Mouse (Mus musculus) testis, adult 2 months (tissue): ENCODE measurements around the gene Zfp593. TPM values are rescaled to one million over a fixed set of nuclear protein-coding genes. Genes with fewer than 3 reads are reported as not detected.
A peak's percentile ranks its signal among the peaks of the same experiment; 100 is the strongest.

Experiments
- H3K27ac ChIP-seq: fragments of 200-500 bp; 2 replicates; pipeline ENCODE4 v1.5.1; 2012; ENCODE audit warnings: low read depth, low read length; ENCODE audit not compliant: control insufficient read depth, insufficient read depth
- H3K27me3 ChIP-seq: fragments of 200-500 bp; 2 replicates; pipeline ENCODE4 v1.6.1; 2012; ENCODE audit warnings: mild to moderate bottlenecking, low read length, moderate library complexity; ENCODE audit not compliant: control insufficient read depth, insufficient read depth
- H3K36me3 ChIP-seq: fragments of 200-500 bp; 2 replicates; pipeline ENCODE4 v1.6.1; 2012; ENCODE audit warnings: mild to moderate bottlenecking, low read length; ENCODE audit not compliant: control insufficient read depth, insufficient read depth
- H3K4me1 ChIP-seq: fragments of 200-500 bp; 2 replicates; pipeline ENCODE4 v1.6.1; 2012; ENCODE audit warnings: low read length; ENCODE audit not compliant: control insufficient read depth, insufficient read depth
- H3K4me3 ChIP-seq: fragments of 200-500 bp; 2 replicates; pipeline ENCODE4 v1.5.1; 2012; ENCODE audit warnings: low read depth, mild to moderate bottlenecking, low read length, moderate library complexity, mixed read lengths; ENCODE audit not compliant: control insufficient read depth
- CTCF ChIP-seq: fragments of 200-500 bp; IDR thresholded peaks from 2 replicates; pipeline ENCODE4 v1.5.1; 2012; ENCODE audit warnings: low read depth, mild to moderate bottlenecking, inconsistent platforms, low read length, moderate library complexity; ENCODE audit not compliant: control insufficient read depth, insufficient read depth, insufficient replicate concordance
- POLR2A ChIP-seq: fragments of 200-500 bp; IDR thresholded peaks from 2 replicates; pipeline ENCODE4 v1.6.1; 2012; ENCODE audit warnings: low read depth, mild to moderate bottlenecking, inconsistent platforms, low read length, moderate library complexity; ENCODE audit not compliant: control insufficient read depth
- polyA plus RNA-seq: library from polyadenylated mRNA; depleted of rRNA; stranded (reverse); fragments of >200 nt; gene quantifications from 2 replicates; pipeline ENCODE4 v1.2.3, GENCODE M21; 2012

Zfp593 gene
- polyA plus RNA-seq, 1 experiment = 7.5 TPM

GRCm38 (mm10) chr4:134268102-134268655 is 22.8 kb upstream of the Zfp593 start:
- peak overlapping the region; percentile 65; the same call in 1 of the 2 replicates for H3K27ac ChIP-seq
- TF ChIP-seq POLR2A (peak; percentile 81), CTCF (no peak)
- no peaks in the 10 kb centered on the region for H3K27me3 ChIP-seq
- H3K4me3 ChIP-seq = peak overlapping the region; percentile 73
- peaks cover 5% of the 10 kb centered on the region for H3K4me1 ChIP-seq
- no peaks in the 10 kb centered on the region for H3K36me3 ChIP-seq

DNA sequence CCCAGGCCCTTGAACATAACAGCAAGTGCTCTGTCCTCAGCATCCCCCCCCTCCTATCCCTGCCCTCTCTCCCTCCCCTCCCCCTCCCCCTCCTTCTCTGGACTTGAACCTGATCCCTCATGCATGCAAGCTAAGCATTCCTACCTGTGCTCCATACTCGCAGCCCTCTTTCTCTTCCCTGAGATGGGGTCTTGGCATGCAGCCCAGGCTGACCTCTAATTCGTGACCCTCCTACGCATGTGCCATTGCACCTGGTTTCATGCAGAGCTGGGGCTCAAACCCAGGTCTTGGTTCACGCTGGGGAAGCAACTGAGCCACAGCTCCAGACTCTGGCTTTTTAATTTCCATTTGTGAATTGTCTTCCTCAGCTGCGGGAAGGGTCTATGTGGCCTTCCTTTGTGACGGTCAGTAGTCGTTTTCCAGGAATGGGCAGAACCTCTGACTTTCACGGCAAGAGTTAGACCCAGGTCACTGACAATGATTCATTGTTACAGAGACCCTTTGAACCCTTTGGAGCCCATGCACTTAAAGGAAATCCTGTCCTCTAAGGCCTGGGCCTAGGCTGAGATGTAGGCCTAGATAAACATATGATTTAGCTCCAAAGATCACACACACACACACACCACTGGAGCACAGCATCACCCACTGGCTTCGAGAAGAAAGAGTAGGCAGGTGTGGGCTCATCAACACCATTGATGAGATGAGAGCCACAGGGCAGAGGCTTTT is 20.6 kb upstream of the Zfp593 start:
- TF ChIP-seq CTCF (no peak), POLR2A (no peak)
- no peak overlapping the region for H3K4me3 ChIP-seq
- H3K4me1 ChIP-seq = peaks cover 5% of the 10 kb centered on the region
- H3K36me3 ChIP-seq = no peaks in the 10 kb centered on the region
- H3K27me3 ChIP-seq = no peaks in the 10 kb centered on the region
- H3K27ac ChIP-seq = no peak overlapping the region

DNA sequence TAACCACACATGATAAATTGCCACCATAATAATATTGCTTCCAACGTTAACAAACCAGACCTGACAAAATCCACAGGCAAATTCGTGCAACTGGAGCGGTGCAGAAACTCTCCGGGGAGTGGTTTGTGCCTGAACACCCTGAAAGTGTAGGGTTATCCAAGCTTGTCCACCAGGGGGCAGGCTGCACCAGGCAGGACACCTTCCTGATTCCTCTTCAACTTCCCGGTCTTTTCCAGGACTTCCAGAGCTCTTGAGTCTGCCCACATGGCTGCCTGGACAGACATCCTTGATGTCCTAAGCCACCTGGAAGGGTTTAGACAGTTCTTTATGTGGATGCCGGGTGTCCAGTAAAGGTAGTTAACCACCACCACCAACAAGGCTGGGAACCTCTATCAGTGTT is 17.8 kb upstream of the Zfp593 start:
- TF ChIP-seq CTCF (peak; percentile 83; the same call in 1 of the 2 replicates), POLR2A (no peak)
- Histone ChIP-seq H3K4me1 (no peaks in the 10 kb centered on the region; the same call in 1 of the 2 replicates), H3K36me3 (no peaks in the 10 kb centered on the region), H3K27ac (no peak overlapping the region), H3K4me3 (no peak overlapping the region), H3K27me3 (no peaks in the 10 kb centered on the region)

DNA sequence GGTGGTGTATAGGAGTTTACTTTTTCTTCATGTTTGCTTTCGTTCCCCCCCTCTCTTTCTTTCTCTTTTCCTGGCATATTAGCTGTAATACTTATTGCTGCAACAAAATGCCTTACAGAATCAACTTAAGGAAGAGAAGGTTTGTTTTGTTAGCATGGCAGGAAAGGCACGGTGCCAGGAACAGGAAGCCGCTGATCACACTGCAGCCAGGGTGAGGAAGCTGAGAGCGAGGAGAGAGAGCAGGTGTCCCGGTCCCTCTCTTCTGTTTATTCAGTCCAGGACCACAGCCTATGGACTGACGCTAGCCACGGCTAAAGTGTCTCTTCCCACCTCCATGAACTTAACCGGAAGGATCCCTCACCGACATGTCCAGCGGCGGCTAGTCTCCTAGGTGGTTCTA is 13.0 kb upstream of the Zfp593 start:
- TF ChIP-seq POLR2A (no peak), CTCF (no peak)
- H3K27ac ChIP-seq = no peak overlapping the region
- H3K27me3 ChIP-seq = no peaks in the 10 kb centered on the region
- H3K4me3 ChIP-seq = no peak overlapping the region
- H3K36me3 ChIP-seq = no peaks in the 10 kb centered on the region
- H3K4me1 ChIP-seq = no peaks in the 10 kb centered on the region; the same call in 1 of the 2 replicates

DNA sequence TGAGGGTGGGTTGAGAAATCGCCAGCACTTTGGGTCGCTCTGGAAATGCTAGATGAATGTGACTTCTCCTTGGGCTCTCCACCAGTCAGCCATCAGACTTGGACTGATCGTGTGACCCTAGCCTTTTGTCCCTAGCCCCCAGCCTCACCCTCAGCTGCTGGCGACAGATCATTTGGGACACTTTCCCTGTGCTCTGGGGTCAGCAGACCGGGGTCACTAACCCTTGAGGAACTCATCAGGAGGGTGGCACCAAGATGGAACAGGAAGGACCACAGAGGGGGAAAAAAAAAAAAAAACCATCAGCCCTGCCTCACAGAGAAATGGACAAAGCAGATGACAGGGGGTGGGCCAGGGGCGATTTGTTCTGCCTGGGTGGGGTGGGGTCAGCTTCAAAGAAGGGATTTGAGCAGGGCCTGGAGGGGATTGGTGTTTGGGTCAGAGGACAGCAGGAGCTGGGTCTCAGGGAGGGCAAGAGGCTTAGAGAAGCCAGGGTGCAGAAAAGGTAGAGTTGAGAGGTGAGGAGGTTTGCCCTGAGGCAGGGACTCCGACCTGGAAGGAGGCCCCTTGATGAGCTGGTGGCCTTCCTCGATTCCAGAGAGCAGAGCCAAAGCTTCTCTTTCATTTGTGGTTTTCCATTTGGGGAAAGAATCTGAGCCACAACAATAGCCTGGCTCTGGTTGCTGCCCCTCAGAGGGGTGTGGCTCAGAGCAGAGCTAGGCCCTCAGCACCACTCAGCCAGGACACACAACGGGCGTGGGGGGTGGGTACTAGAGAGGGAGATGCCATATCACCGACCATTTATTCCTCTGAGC is 12.0 kb upstream of the Zfp593 start:
- no peaks in the 10 kb centered on the region for H3K36me3 ChIP-seq
- TF ChIP-seq CTCF (no peak), POLR2A (no peak)
- peaks cover 7% of the 10 kb centered on the region for H3K4me1 ChIP-seq
- no peak overlapping the region for H3K4me3 ChIP-seq
- H3K27ac ChIP-seq = no peak overlapping the region
- H3K27me3 ChIP-seq = no peaks in the 10 kb centered on the region

GRCm38 (mm10) chr4:134256407-134257197 is 11.2 kb upstream of the Zfp593 start:
- no peaks in the 10 kb centered on the region for H3K36me3 ChIP-seq
- H3K4me1 ChIP-seq = peaks cover 15% of the 10 kb centered on the region
- no peaks in the 10 kb centered on the region for H3K27me3 ChIP-seq
- TF ChIP-seq CTCF = no peak
- TF ChIP-seq POLR2A = no peak
- H3K27ac ChIP-seq = no peak overlapping the region
- H3K4me3 ChIP-seq = no peak overlapping the region

DNA sequence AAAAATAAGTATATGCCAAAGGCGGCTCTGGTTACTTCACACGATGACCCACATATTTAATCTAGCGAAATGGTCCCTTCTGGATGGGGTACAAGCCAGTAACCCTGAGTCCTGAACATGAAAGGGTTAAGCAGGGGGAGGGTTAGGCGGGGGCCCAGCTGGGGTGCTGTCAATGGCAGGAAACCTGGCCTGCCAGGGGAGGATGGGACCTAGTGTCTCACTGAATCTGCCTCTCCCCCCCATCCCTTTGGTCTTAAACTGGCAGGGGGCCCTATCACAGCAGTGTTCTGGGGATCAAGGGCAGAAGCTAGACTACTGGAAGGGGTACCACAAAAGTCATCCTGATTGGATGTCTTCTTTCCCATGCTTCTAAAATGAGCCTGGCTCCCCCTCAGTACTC is 10.5 kb upstream of the Zfp593 start:
- no peaks in the 10 kb centered on the region for H3K27me3 ChIP-seq
- no peak for TF ChIP-seq CTCF
- TF ChIP-seq POLR2A = no peak
- no peaks in the 10 kb centered on the region for H3K36me3 ChIP-seq
- H3K4me1 ChIP-seq = peaks cover 21% of the 10 kb centered on the region
- no peak overlapping the region for H3K27ac ChIP-seq
- no peak overlapping the region for H3K4me3 ChIP-seq
